Mouse (Mus musculus) brown adipose tissue, adult 24 weeks (tissue): ENCODE results near the gene Htra3. TPM values are rescaled to one million over a fixed set of nuclear protein-coding genes. Genes with fewer than 3 reads are reported as not detected.

Experiments used
- H3K27ac ChIP-seq: fragments of 200-500 bp; replicated peaks from 2 replicates; pipeline ENCODE4 v1.5.1; 2012; ENCODE audit warnings: low read depth, mild to moderate bottlenecking, low read length
- H3K4me1 ChIP-seq: fragments of 200-500 bp; 2 replicates; pipeline ENCODE4 v1.6.1; 2012; ENCODE audit warnings: low read length, mixed read lengths; ENCODE audit not compliant: control insufficient read depth, insufficient read depth, insufficient read length
- H3K4me3 ChIP-seq: fragments of 200-500 bp; 2 replicates; pipeline ENCODE4 v1.5.1; 2012; ENCODE audit warnings: low read depth, mild to moderate bottlenecking, low read length, moderate library complexity; ENCODE audit not compliant: insufficient read depth
- polyA plus RNA-seq: library from polyadenylated mRNA; stranded (reverse); fragments of >200 nt; gene quantifications from 2 replicates; pipeline ENCODE4 v1.2.4, GENCODE M21; 2012; ENCODE audit not compliant: missing spikeins, insufficient read depth, insufficient read length

Htra3 gene
- polyA plus RNA-seq, 1 experiment, result 60.4 TPM

- no peak overlapping the region for H3K4me3 ChIP-seq
- peak overlapping the region; percentile 77 for H3K27ac ChIP-seq
- peaks cover 18% of the 10 kb centered on the region for H3K4me1 ChIP-seq
Measured at GRCm38 (mm10) chr5:35685079-35685478, 5.5 kb upstream of the Htra3 start.

GRCm38 (mm10) chr5:35680958-35681357 lies 1.4 kb upstream of the Htra3 start:
- Histone ChIP-seq H3K4me3 (no peak overlapping the region), H3K4me1 (peaks cover 2% of the 10 kb centered on the region; the same call in 1 of the 2 replicates), H3K27ac (no peak overlapping the region)

- H3K4me1 ChIP-seq, result peaks cover 25% of the 10 kb centered on the region
- H3K4me3 ChIP-seq, result peak overlapping the region; percentile 66
- peak overlapping the region; percentile 79 for H3K27ac ChIP-seq
Measured at GRCm38 (mm10) chr5:35676964-35677363, 2.6 kb downstream of the Htra3 start.

GRCm38 (mm10) chr5:35674081-35674555 lies 5.5 kb downstream of the Htra3 start:
- peak overlapping the region; percentile 75 for H3K27ac ChIP-seq
- H3K4me3 ChIP-seq, result no peak overlapping the region
- peaks cover 31% of the 10 kb centered on the region for H3K4me1 ChIP-seq

GRCm38 (mm10) chr5:35673086-35673485 lies 6.5 kb downstream of the Htra3 start:
- H3K27ac ChIP-seq, result peak overlapping the region; percentile 75
- H3K4me3 ChIP-seq, result no peak overlapping the region
- H3K4me1 ChIP-seq, result peaks cover 31% of the 10 kb centered on the region

- Histone ChIP-seq H3K27ac (peak overlapping the region; percentile 44), H3K4me3 (no peak overlapping the region), H3K4me1 (peaks cover 31% of the 10 kb centered on the region)
Measured at GRCm38 (mm10) chr5:35672581-35672980, 7.0 kb downstream of the Htra3 start.

- peak overlapping the region; percentile 61 for H3K27ac ChIP-seq
- peaks cover 31% of the 10 kb centered on the region for H3K4me1 ChIP-seq
- no peak overlapping the region for H3K4me3 ChIP-seq
Measured at GRCm38 (mm10) chr5:35671474-35671891, 8.1 kb downstream of the Htra3 start.

- Histone ChIP-seq H3K4me1 (peaks cover 31% of the 10 kb centered on the region), H3K4me3 (peak overlapping the region; percentile 11), H3K27ac (peak overlapping the region; percentile 58)
Measured at GRCm38 (mm10) chr5:35670412-35670801, 9.2 kb downstream of the Htra3 start.

- peaks cover 29% of the 10 kb centered on the region for H3K4me1 ChIP-seq
- peak overlapping the region; percentile 1; the same call in 1 of the 2 replicates for H3K4me3 ChIP-seq
Measured at GRCm38 (mm10) chr5:35669747-35670411, 9.7 kb downstream of the Htra3 start.

GRCm38 (mm10) chr5:35666152-35666551 lies 13.4 kb downstream of the Htra3 start:
- H3K4me1 ChIP-seq, result peaks cover 2% of the 10 kb centered on the region; the same call in 1 of the 2 replicates
- no peak overlapping the region for H3K4me3 ChIP-seq
- no peak overlapping the region for H3K27ac ChIP-seq

More at GRCm38 (mm10) chr5:35669747-35670411, 9.7 kb downstream of the Htra3 start:
- 0 out of 2 replicates have a peak overlapping the region, but pooled peaks have one; percentile 58 for H3K27ac ChIP-seq

- Histone ChIP-seq H3K27ac (no peak overlapping the region), H3K4me1 (no peaks in the 10 kb centered on the region), H3K4me3 (no peak overlapping the region)
Measured at GRCm38 (mm10) chr5:35662021-35662545, 17.5 kb downstream of the Htra3 start.

GRCm38 (mm10) chr5:35661210-35661609 lies 18.4 kb downstream of the Htra3 start:
- Histone ChIP-seq H3K4me1 (no peaks in the 10 kb centered on the region), H3K27ac (no peak overlapping the region)

GRCm38 (mm10) chr5:35659503-35659902 lies 20.1 kb downstream of the Htra3 start:
- Histone ChIP-seq H3K4me1 (no peaks in the 10 kb centered on the region), H3K27ac (no peak overlapping the region), H3K4me3 (no peak overlapping the region)

More at GRCm38 (mm10) chr5:35661210-35661609, 18.4 kb downstream of the Htra3 start:
- no peak overlapping the region for H3K4me3 ChIP-seq

- peaks cover 8% of the 10 kb centered on the region for H3K4me1 ChIP-seq
- H3K4me3 ChIP-seq, result no peak overlapping the region
- no peak overlapping the region for H3K27ac ChIP-seq
Measured at GRCm38 (mm10) chr5:35655753-35656485, 23.7 kb downstream of the Htra3 start.

- no peak overlapping the region for H3K4me3 ChIP-seq
- H3K27ac ChIP-seq, result peak overlapping the region; percentile 79
- H3K4me1 ChIP-seq, result peaks cover 8% of the 10 kb centered on the region
Measured at GRCm38 (mm10) chr5:35653743-35654395, 25.7 kb downstream of the Htra3 start.
